Mouse (Mus musculus) liver, embryonic 14 days (tissue): ENCODE measurements around the gene Olfr366. TPM values are rescaled to one million over a fixed set of nuclear protein-coding genes. Genes with fewer than 3 reads are reported as not detected.

Experiments
- polyA plus RNA-seq: library from polyadenylated mRNA; depleted of rRNA; stranded (reverse); fragments of >200 nt; gene quantifications from 2 replicates; pipeline ENCODE4 v1.2.3, GENCODE M21; 2012; rRNA removed

The Olfr366 gene
- polyA plus RNA-seq = not detected in 2 replicates

GRCm38 (mm10) chr2:37211274-37211673, at the start of gene Olfr366:
Olfr366 (plus strand) TSS chr2:37211574.

GRCm38 (mm10) chr2:37187898-37188297, 23.5 kb upstream of the Olfr366 start, which contains the start of gene Olfr365:
Olfr365 (plus strand) TSS chr2:37188198.

Other genes with a start within 250 kb of the Olfr366 start
- not detected in 2 replicates for gene Olfr357, start 217.7 kb upstream of the Olfr366 start, polyA plus RNA-seq
- not detected in 2 replicates for gene Olfr358, start 202.2 kb upstream of the Olfr366 start, polyA plus RNA-seq
- gene Olfr360, start 145.8 kb upstream of the Olfr366 start, polyA plus RNA-seq = not detected in 2 replicates
- gene Olfr361, start 122.3 kb upstream of the Olfr366 start, polyA plus RNA-seq = not detected in 2 replicates
- gene Olfr362, start 93.7 kb upstream of the Olfr366 start, polyA plus RNA-seq = not detected in 2 replicates
- not detected in 2 replicates for gene Olfr364-ps1, start 72.3 kb upstream of the Olfr366 start, polyA plus RNA-seq
- not detected in 2 replicates for gene Olfr365, start 23.4 kb upstream of the Olfr366 start, polyA plus RNA-seq
- gene Olfr368, start 114.9 kb downstream of the Olfr366 start, polyA plus RNA-seq = not detected in 2 replicates
- 6.9 and 7.5 TPM in 2 replicates for gene Pdcl, start 147.8 kb downstream of the Olfr366 start, polyA plus RNA-seq
- gene Rc3h2, start 211.3 kb downstream of the Olfr366 start, polyA plus RNA-seq = 4.3 and 4.7 TPM in 2 replicates
- 2.1 and 2.3 TPM in 2 replicates for gene Zbtb26, start 231.6 kb downstream of the Olfr366 start, polyA plus RNA-seq
- 3.8 and 5.0 TPM in 2 replicates for gene Zbtb6, start 231.6 kb downstream of the Olfr366 start, polyA plus RNA-seq
- gene Rabgap1, start 231.7 kb downstream of the Olfr366 start, polyA plus RNA-seq = 5.8 and 6.1 TPM in 2 replicates